Mouse (Mus musculus) erythroid progenitor cell, adult 5-6 weeks (primary cell): ENCODE results near the gene Gabpa. TPM values are rescaled to one million over a fixed set of nuclear protein-coding genes. Genes with fewer than 3 reads are reported as not detected.
A peak's percentile ranks its signal among the peaks of the same experiment; 100 is the strongest.

Source experiments
- ATAC-seq: replicated peaks from 2 replicates; pipeline ENCODE4 v1.8.0; 2016; ENCODE audit warnings: moderate number of reproducible peaks, mild to moderate bottlenecking, moderate TSS enrichment, inconsistent platforms; ENCODE audit not compliant: poor library complexity, low FRiP score, severe bottlenecking
- total RNA-seq, 2 experiments: library from RNA; stranded (forward) in 1 of 2; stranded (reverse) in 1 of 2; fragments of 150-400 nt in 1 of 2; fragments of 186-747, 209-891 nt in 1 of 2; gene quantifications; 2 replicates each; pipeline versions ENCODE4 v1.2.3 to v1.2.4; 2015 to 2017; ENCODE audit warnings: low replicate concordance in 2 of 2

Gabpa gene
- 43.2 and 47.8 TPM in 2 replicates for total RNA-seq (2015; ENCODE audit: low replicate concordance)
- 49.0 and 55.6 TPM in 2 replicates for total RNA-seq (2017; ENCODE audit: low replicate concordance)

- ATAC-seq = peak; percentile 91
Measured at GRCm38 (mm10) chr16:84834745-84835440, at the start of gene Gabpa. Gabpa (plus strand) TSS chr16:84834925.

GRCm38 (mm10) chr16:84784966-84785365, 49.8 kb upstream of the Gabpa start:
- ATAC-seq = no peak

- ATAC-seq = no peak
Measured at GRCm38 (mm10) chr16:84790595-84791165, 44.0 kb upstream of the Gabpa start.

GRCm38 (mm10) chr16:84793401-84793800, 41.3 kb upstream of the Gabpa start:
- no peak for ATAC-seq

GRCm38 (mm10) chr16:84795337-84795736, 39.4 kb upstream of the Gabpa start:
- no peak for ATAC-seq

- ATAC-seq = no peak
Measured at GRCm38 (mm10) chr16:84796678-84797077, 38.0 kb upstream of the Gabpa start.

- ATAC-seq = no peak
Measured at GRCm38 (mm10) chr16:84800038-84800437, 34.7 kb upstream of the Gabpa start.

- no peak for ATAC-seq
Measured at GRCm38 (mm10) chr16:84802217-84802616, 32.5 kb upstream of the Gabpa start.

GRCm38 (mm10) chr16:84804866-84805265, 29.9 kb upstream of the Gabpa start:
- ATAC-seq = no peak

- no peak for ATAC-seq
Measured at GRCm38 (mm10) chr16:84806175-84806574, 28.6 kb upstream of the Gabpa start.

- no peak for ATAC-seq
Measured at GRCm38 (mm10) chr16:84807874-84808273, 26.9 kb upstream of the Gabpa start.

- no peak for ATAC-seq
Measured at GRCm38 (mm10) chr16:84810254-84810653, 24.5 kb upstream of the Gabpa start.

GRCm38 (mm10) chr16:84813852-84814251, 20.9 kb upstream of the Gabpa start:
- ATAC-seq = no peak

- ATAC-seq = no peak
Measured at GRCm38 (mm10) chr16:84814511-84814910, 20.2 kb upstream of the Gabpa start.

GRCm38 (mm10) chr16:84817423-84817822, 17.3 kb upstream of the Gabpa start:
- no peak for ATAC-seq

GRCm38 (mm10) chr16:84825009-84825408, 9.7 kb upstream of the Gabpa start:
- ATAC-seq = no peak

- no peak for ATAC-seq
Measured at GRCm38 (mm10) chr16:84831696-84832095, 3.0 kb upstream of the Gabpa start.

GRCm38 (mm10) chr16:84832736-84833135, 2.0 kb upstream of the Gabpa start:
- ATAC-seq = no peak

- peak; percentile 47 for ATAC-seq
Measured at GRCm38 (mm10) chr16:84834344-84834743, 381 bp upstream of the Gabpa start.

GRCm38 (mm10) chr16:84835441-84835822, 707 bp downstream of the Gabpa start, which contains the start of gene Atp5j:
Atp5j (minus strand) TSS chr16:84835625.
- ATAC-seq = no peak
